Mouse (Mus musculus) liver, embryonic 13.5 days (tissue): ENCODE data around the gene Cfap61. TPM values are rescaled to one million over a fixed set of nuclear protein-coding genes. Genes with fewer than 3 reads are reported as not detected.

Experiments used
- ATAC-seq: fragments of 200-750 bp; cut with Nextera tagmentation; 2 replicates; pipeline ENCODE4 v1.8.0; 2017; ENCODE audit warnings: low read depth, mild to moderate bottlenecking, moderate number of reproducible peaks, moderate library complexity
- DNase-seq: peaks from one replicate; pipeline ENCODE4 v3.0.0; 2022
- H3K27ac ChIP-seq: fragments of 300-500 bp; sonication (generic); 2 replicates; pipeline ENCODE4 v1.5.1; 2015; ENCODE audit warnings: moderate library complexity, mild to moderate bottlenecking, inconsistent platforms
- H3K27me3 ChIP-seq: fragments of 300-500 bp; sonication (generic); 2 replicates; pipeline ENCODE4 v1.6.1; 2015; ENCODE audit warnings: mild to moderate bottlenecking, inconsistent platforms
- H3K36me3 ChIP-seq: fragments of 300-500 bp; sonication (generic); 2 replicates; pipeline ENCODE4 v1.6.1; 2015; ENCODE audit warnings: mild to moderate bottlenecking, inconsistent platforms
- H3K4me1 ChIP-seq: fragments of 300-500 bp; sonication (generic); replicated peaks from 2 replicates; pipeline ENCODE4 v1.6.1; 2015; ENCODE audit warnings: inconsistent platforms
- H3K4me2 ChIP-seq: fragments of 300-500 bp; sonication (generic); 2 replicates; pipeline ENCODE4 v1.6.1; 2015; ENCODE audit warnings: inconsistent platforms, mild to moderate bottlenecking, moderate library complexity
- H3K4me3 ChIP-seq: fragments of 300-500 bp; sonication (generic); replicated peaks from 2 replicates; pipeline ENCODE4 v1.5.1; 2015; ENCODE audit warnings: mild to moderate bottlenecking, inconsistent platforms
- H3K9ac ChIP-seq: fragments of 300-500 bp; sonication (generic); 2 replicates; pipeline ENCODE4 v1.6.1; 2015; ENCODE audit warnings: mild to moderate bottlenecking, inconsistent platforms
- H3K9me3 ChIP-seq: fragments of 300-500 bp; sonication (generic); replicated peaks from 2 replicates; pipeline ENCODE4 v1.6.1; 2016; ENCODE audit warnings: inconsistent platforms
- WGBS: fragments of 180-500 bp; shearing (Covaris S2); methylation state at CpG from one replicate; pipeline ENCODE4 v1.1.7; 2015; ENCODE audit not compliant: insufficient replicate concordance; 5-methylcytosine and 5-hydroxymethylcytosine counted together
- polyA plus RNA-seq: library from polyadenylated mRNA; unstranded; fragments of >200 nt; fragmentation: Nextera tagmentation; extraction: Ambion mirVana; gene quantifications from 2 replicates; pipeline ENCODE4 v1.2.1, GENCODE M21; 2015

Gene Cfap61
- polyA plus RNA-seq, 1 experiment from 2014 or later, result 0.10 TPM

GRCm38 (mm10) chr2:146043640-146044039 lies 109.1 kb downstream of the Cfap61 start:
- Histone ChIP-seq H3K9ac (no peak overlapping the region), H3K4me2 (no peak overlapping the region), H3K27ac (no peak overlapping the region), H3K9me3 (no peaks in the 10 kb centered on the region), H3K27me3 (no peaks in the 10 kb centered on the region), H3K36me3 (no peaks in the 10 kb centered on the region), H3K4me1 (no peaks in the 10 kb centered on the region), H3K4me3 (no peak overlapping the region)
- WGBS, result 75% methylated on average over 5 of the region's 5 CpGs
- DNase-seq (no peak), ATAC-seq (no peak)

DNA sequence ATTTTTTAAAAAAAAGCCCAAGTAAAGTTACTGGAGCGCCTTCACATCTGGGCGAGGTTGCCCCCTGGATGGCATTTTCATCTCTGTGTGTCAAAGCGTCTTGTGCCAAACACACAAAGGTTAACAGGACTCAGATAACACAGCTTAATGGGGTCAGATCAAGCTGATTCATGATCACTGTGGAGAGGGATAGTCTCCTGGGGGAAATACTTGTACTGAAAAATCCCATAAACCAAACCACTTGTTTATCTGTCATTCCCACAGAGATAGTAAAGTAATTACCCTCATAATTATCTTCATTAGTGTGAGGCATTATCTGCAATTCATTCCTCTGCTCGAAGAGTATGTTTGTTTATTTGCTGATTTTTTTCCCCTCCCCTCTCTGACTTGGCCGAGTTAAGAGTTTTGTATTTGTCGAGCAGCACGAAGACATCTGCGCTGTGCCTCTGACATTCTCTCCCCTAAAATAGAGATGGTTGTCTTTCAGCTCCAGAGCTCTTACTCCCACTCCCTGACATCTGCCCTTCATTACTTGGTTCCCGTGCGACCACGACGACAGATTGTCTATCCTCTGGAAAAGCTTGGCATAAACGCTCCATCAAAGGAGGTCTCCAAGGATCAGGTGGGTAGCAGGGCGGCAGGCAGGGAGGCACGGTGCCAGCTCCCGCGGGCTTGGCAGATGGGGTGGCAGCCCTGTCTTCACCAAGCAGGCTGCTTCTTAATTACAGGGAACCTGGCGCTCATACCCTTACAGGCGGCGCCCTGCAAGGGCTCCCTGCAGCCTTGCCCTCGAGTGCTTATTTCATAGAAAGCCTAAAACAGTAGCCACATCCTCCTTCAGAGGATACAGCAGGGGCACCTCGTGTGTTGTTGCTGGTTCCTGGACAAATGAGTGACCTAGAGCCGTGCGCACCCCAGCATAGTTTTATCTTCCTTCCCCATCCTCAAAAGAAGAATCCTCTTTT lies 110.6 kb downstream of the Cfap61 start:
- 58% methylated on average over 24 of the region's 24 CpGs for WGBS
- H3K4me1 ChIP-seq, result no peaks in the 10 kb centered on the region
- no peaks in the 10 kb centered on the region for H3K9me3 ChIP-seq
- DNase-seq, result no peak
- no peak for ATAC-seq
- H3K27me3 ChIP-seq, result no peaks in the 10 kb centered on the region
- no peak overlapping the region for H3K27ac ChIP-seq
- no peaks in the 10 kb centered on the region for H3K36me3 ChIP-seq
- no peak overlapping the region for H3K4me2 ChIP-seq
- no peak overlapping the region for H3K4me3 ChIP-seq
- no peak overlapping the region for H3K9ac ChIP-seq

- Histone ChIP-seq H3K9me3 (no peaks in the 10 kb centered on the region), H3K27ac (no peak overlapping the region), H3K9ac (no peak overlapping the region), H3K4me3 (no peak overlapping the region), H3K27me3 (no peaks in the 10 kb centered on the region), H3K36me3 (no peaks in the 10 kb centered on the region), H3K4me1 (no peaks in the 10 kb centered on the region), H3K4me2 (no peak overlapping the region)
- no peak for ATAC-seq
- no peak for DNase-seq
- WGBS, result 66% methylated on average over 4 of the region's 4 CpGs
Measured at GRCm38 (mm10) chr2:146047691-146048090, 113.1 kb downstream of the Cfap61 start.

- no peaks in the 10 kb centered on the region for H3K4me1 ChIP-seq
- no peak overlapping the region for H3K4me3 ChIP-seq
- DNase-seq (no peak), ATAC-seq (no peak)
- no peak overlapping the region for H3K27ac ChIP-seq
- no peaks in the 10 kb centered on the region for H3K27me3 ChIP-seq
- whole genome bisulfite sequencing, result 63% methylated on average over 17 of the region's 17 CpGs
- no peaks in the 10 kb centered on the region for H3K36me3 ChIP-seq
- no peak overlapping the region for H3K4me2 ChIP-seq
- H3K9ac ChIP-seq, result no peak overlapping the region
- no peaks in the 10 kb centered on the region for H3K9me3 ChIP-seq
Measured at GRCm38 (mm10) chr2:146048221-146048829, 113.7 kb downstream of the Cfap61 start.

GRCm38 (mm10) chr2:146049339-146049738 lies 114.8 kb downstream of the Cfap61 start:
- 51% methylated on average over 5 of the region's 5 CpGs for WGBS
- H3K9me3 ChIP-seq, result no peaks in the 10 kb centered on the region
- H3K36me3 ChIP-seq, result no peaks in the 10 kb centered on the region
- no peak overlapping the region for H3K27ac ChIP-seq
- H3K4me1 ChIP-seq, result no peaks in the 10 kb centered on the region
- no peak overlapping the region for H3K4me2 ChIP-seq
- H3K9ac ChIP-seq, result no peak overlapping the region
- H3K27me3 ChIP-seq, result no peaks in the 10 kb centered on the region
- no peak overlapping the region for H3K4me3 ChIP-seq
- DNase-seq (no peak), ATAC-seq (no peak)

DNA sequence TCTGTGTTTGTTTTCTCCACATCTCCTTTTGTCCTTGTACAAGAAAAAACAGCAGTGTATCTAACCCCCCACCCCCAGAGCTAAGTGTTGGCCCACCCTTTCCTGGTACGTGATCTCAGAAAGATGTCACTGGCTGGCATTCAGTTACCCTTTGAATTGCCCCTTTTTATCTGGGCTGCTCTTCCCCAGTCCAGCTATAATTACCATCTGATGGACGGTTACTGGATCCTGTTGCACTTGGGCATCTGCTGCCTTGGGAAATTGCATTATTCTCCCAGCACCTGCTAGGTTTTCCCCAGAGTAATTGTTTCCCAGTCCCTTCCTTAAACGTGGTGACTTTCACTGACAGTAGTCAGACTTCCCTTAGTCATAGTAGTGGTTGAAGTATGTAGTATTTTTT lies 115.5 kb downstream of the Cfap61 start:
- Histone ChIP-seq H3K27ac (no peak overlapping the region), H3K27me3 (no peaks in the 10 kb centered on the region), H3K4me1 (no peaks in the 10 kb centered on the region), H3K4me2 (no peak overlapping the region), H3K9ac (no peak overlapping the region), H3K4me3 (no peak overlapping the region), H3K9me3 (no peaks in the 10 kb centered on the region), H3K36me3 (no peaks in the 10 kb centered on the region)
- ATAC-seq (no peak), DNase-seq (no peak)
- 41% methylated on average over 3 of the region's 3 CpGs for WGBS

- 73% methylated on average over 4 of the region's 4 CpGs for WGBS
- H3K36me3 ChIP-seq, result no peaks in the 10 kb centered on the region
- H3K4me2 ChIP-seq, result no peak overlapping the region
- H3K4me3 ChIP-seq, result no peak overlapping the region
- H3K27me3 ChIP-seq, result no peaks in the 10 kb centered on the region
- H3K27ac ChIP-seq, result no peak overlapping the region
- no peak for DNase-seq
- no peak for ATAC-seq
- no peaks in the 10 kb centered on the region for H3K9me3 ChIP-seq
- no peak overlapping the region for H3K9ac ChIP-seq
- H3K4me1 ChIP-seq, result no peaks in the 10 kb centered on the region
Measured at GRCm38 (mm10) chr2:146051334-146051733, 116.8 kb downstream of the Cfap61 start.

GRCm38 (mm10) chr2:146057123-146057522 lies 122.5 kb downstream of the Cfap61 start:
- Histone ChIP-seq H3K4me3 (no peak overlapping the region), H3K9me3 (no peaks in the 10 kb centered on the region), H3K27ac (no peak overlapping the region), H3K4me1 (no peaks in the 10 kb centered on the region), H3K36me3 (no peaks in the 10 kb centered on the region), H3K27me3 (no peaks in the 10 kb centered on the region), H3K4me2 (no peak overlapping the region), H3K9ac (no peak overlapping the region)
- no peak for DNase-seq
- ATAC-seq, result no peak
- 54% methylated on average over 4 of the region's 4 CpGs for WGBS

GRCm38 (mm10) chr2:146058791-146059190 lies 124.2 kb downstream of the Cfap61 start:
- Histone ChIP-seq H3K9ac (no peak overlapping the region), H3K9me3 (no peaks in the 10 kb centered on the region), H3K27me3 (no peaks in the 10 kb centered on the region), H3K4me1 (no peaks in the 10 kb centered on the region), H3K4me3 (no peak overlapping the region), H3K4me2 (no peak overlapping the region), H3K27ac (no peak overlapping the region), H3K36me3 (no peaks in the 10 kb centered on the region)
- DNase-seq (no peak), ATAC-seq (no peak)
- 54% methylated on average over 3 of the region's 3 CpGs for WGBS

GRCm38 (mm10) chr2:146061421-146062300 lies 127.1 kb downstream of the Cfap61 start:
- no peak overlapping the region for H3K9ac ChIP-seq
- H3K9me3 ChIP-seq, result no peaks in the 10 kb centered on the region
- no peak for ATAC-seq
- H3K4me2 ChIP-seq, result no peak overlapping the region
- H3K4me1 ChIP-seq, result no peaks in the 10 kb centered on the region
- no peak overlapping the region for H3K4me3 ChIP-seq
- H3K27me3 ChIP-seq, result no peaks in the 10 kb centered on the region
- 68% methylated on average over 16 of the region's 16 CpGs for WGBS
- no peak for DNase-seq
- no peaks in the 10 kb centered on the region for H3K36me3 ChIP-seq
- no peak overlapping the region for H3K27ac ChIP-seq
